Mouse (Mus musculus) limb, embryonic 11.5 days (tissue): ENCODE results near the gene Arhgap30. TPM values are rescaled to one million over a fixed set of nuclear protein-coding genes. Genes with fewer than 3 reads are reported as not detected.

ENCODE experiments used
- ATAC-seq: fragments of 200-750 bp; cut with Nextera tagmentation; 2 replicates; pipeline ENCODE4 v1.8.0; 2017; ENCODE audit warnings: low read depth; ENCODE audit not compliant: insufficient number of reproducible peaks, low FRiP score, low TSS enrichment
- DNase-seq: peaks from one replicate; pipeline ENCODE4 v3.0.0-alpha.2; 2015; ENCODE audit warnings: low spot score
- H3K27ac ChIP-seq: fragments of 300-500 bp; sonication (generic); replicated peaks from 2 replicates; pipeline ENCODE4 v1.5.1; 2014; ENCODE audit warnings: low read depth, mild to moderate bottlenecking, low read length
- H3K27me3 ChIP-seq: fragments of 300-500 bp; sonication (generic); 2 replicates; pipeline ENCODE4 v1.6.1; 2014; ENCODE audit warnings: mild to moderate bottlenecking, low read length, mixed read lengths; ENCODE audit not compliant: control insufficient read depth, insufficient read depth
- H3K36me3 ChIP-seq: fragments of 300-500 bp; sonication (generic); 2 replicates; pipeline ENCODE4 v1.6.1; 2014; ENCODE audit warnings: mild to moderate bottlenecking, low read length, moderate library complexity, mixed read lengths; ENCODE audit not compliant: control insufficient read depth, insufficient read depth
- H3K4me1 ChIP-seq: fragments of 300-500 bp; sonication (generic); 2 replicates; pipeline ENCODE4 v1.6.1; 2014; ENCODE audit warnings: low read length, mixed read lengths; ENCODE audit not compliant: control insufficient read depth, insufficient read depth
- H3K4me2 ChIP-seq: fragments of 300-500 bp; sonication (generic); 2 replicates; pipeline ENCODE4 v1.6.1; 2014; ENCODE audit warnings: low read depth, mild to moderate bottlenecking, moderate library complexity; ENCODE audit not compliant: severe bottlenecking
- H3K4me3 ChIP-seq: fragments of 300-500 bp; sonication (generic); 2 replicates; pipeline ENCODE4 v1.5.1; 2014; ENCODE audit warnings: low read depth, low read length
- H3K9ac ChIP-seq: fragments of 300-500 bp; sonication (generic); 2 replicates; pipeline ENCODE4 v1.6.1; 2014; ENCODE audit warnings: mild to moderate bottlenecking, low read length
- H3K9me3 ChIP-seq: fragments of 300-500 bp; sonication (generic); 2 replicates; pipeline ENCODE4 v1.6.1; 2016; ENCODE audit warnings: low read length; ENCODE audit not compliant: control insufficient read depth
- WGBS: fragments of 180-500 bp; shearing (Covaris S2); extraction: QIAGEN DNeasy Blood & Tissue Kit; methylation state at CpG from one replicate; pipeline ENCODE4 v1.1.7; 2014; 5-methylcytosine and 5-hydroxymethylcytosine counted together
- polyA plus RNA-seq: library from polyadenylated mRNA; unstranded; fragments of >200 nt; fragmentation: Nextera tagmentation; extraction: Ambion mirVana; gene quantifications from 2 replicates; pipeline ENCODE4 v1.2.1, GENCODE M21; 2014

The Arhgap30 gene
- polyA plus RNA-seq, 1 experiment from 2014 or later = 0.55 TPM

- H3K27me3 ChIP-seq = no peaks in the 10 kb centered on the region
- no peak for DNase-seq
- no peak for ATAC-seq
- H3K9me3 ChIP-seq = no peaks in the 10 kb centered on the region
- H3K4me3 ChIP-seq = no peak overlapping the region
- no peak overlapping the region for H3K27ac ChIP-seq
- 79% methylated on average over 5 of the region's 5 CpGs for WGBS
- H3K36me3 ChIP-seq = no peaks in the 10 kb centered on the region
- H3K9ac ChIP-seq = no peak overlapping the region
- H3K4me1 ChIP-seq = no peaks in the 10 kb centered on the region
- no peak overlapping the region for H3K4me2 ChIP-seq
These were observed 35.9 kb downstream of the Arhgap30 start for GRCm38 (mm10) chr1:171424638-171425037.

GRCm38 (mm10) chr1:171425126-171425525 lies 36.4 kb downstream of the Arhgap30 start:
- 76% methylated on average over 4 of the region's 4 CpGs for WGBS
- no peaks in the 10 kb centered on the region for H3K4me1 ChIP-seq

GRCm38 (mm10) chr1:171432158-171432557 lies 43.4 kb downstream of the Arhgap30 start:
- no peak overlapping the region for H3K4me3 ChIP-seq
- ATAC-seq (no peak), DNase-seq (no peak)
- no peak overlapping the region for H3K9ac ChIP-seq
- no peaks in the 10 kb centered on the region for H3K36me3 ChIP-seq
- no peaks in the 10 kb centered on the region for H3K9me3 ChIP-seq
- H3K27me3 ChIP-seq = peaks cover 2% of the 10 kb centered on the region; the same call in 1 of the 2 replicates
- no peak overlapping the region for H3K4me2 ChIP-seq
- WGBS = 73% methylated on average over 5 of the region's 5 CpGs
- H3K4me1 ChIP-seq = no peaks in the 10 kb centered on the region
- no peak overlapping the region for H3K27ac ChIP-seq

More at GRCm38 (mm10) chr1:171425126-171425525, 36.4 kb downstream of the Arhgap30 start:
- Histone ChIP-seq H3K36me3 (no peaks in the 10 kb centered on the region), H3K4me2 (no peak overlapping the region), H3K9ac (no peak overlapping the region), H3K9me3 (no peaks in the 10 kb centered on the region), H3K4me3 (no peak overlapping the region), H3K27ac (no peak overlapping the region), H3K27me3 (no peaks in the 10 kb centered on the region)
- ATAC-seq (no peak), DNase-seq (no peak)

GRCm38 (mm10) chr1:171435288-171435814 lies 46.6 kb downstream of the Arhgap30 start:
- ATAC-seq (no peak), DNase-seq (no peak)
- H3K9me3 ChIP-seq = no peaks in the 10 kb centered on the region
- H3K36me3 ChIP-seq = no peaks in the 10 kb centered on the region
- H3K4me3 ChIP-seq = no peak overlapping the region
- peaks cover 9% of the 10 kb centered on the region; the same call in 1 of the 2 replicates for H3K27me3 ChIP-seq
- no peak overlapping the region for H3K4me2 ChIP-seq
- no peak overlapping the region for H3K9ac ChIP-seq
- no peak overlapping the region for H3K27ac ChIP-seq
- H3K4me1 ChIP-seq = no peaks in the 10 kb centered on the region; the same call in 1 of the 2 replicates
- WGBS = 3% methylated on average over 7 of the region's 7 CpGs

- WGBS = 34% methylated on average over 1 of the region's 1 CpGs
- H3K27me3 ChIP-seq = peaks cover 9% of the 10 kb centered on the region; the same call in 1 of the 2 replicates
These were observed 47.2 kb downstream of the Arhgap30 start for GRCm38 (mm10) chr1:171435974-171436373.

GRCm38 (mm10) chr1:171437264-171438013 lies 48.7 kb downstream of the Arhgap30 start, which contains the start of gene F11r:
Gene F11r (plus strand): TSS chr1:171437535.
- H3K27ac ChIP-seq = no peak within 1 kb of the TSS
- under 1% methylated on average over 46 of the region's 46 CpGs for WGBS
- peaks cover 9% of the 10 kb centered on the region; the same call in 1 of the 2 replicates for H3K27me3 ChIP-seq
- peak; percentile 80 for DNase-seq
- peak within 1 kb of the TSS; percentile 52 for H3K9ac ChIP-seq
- H3K4me3 ChIP-seq = peak within 1 kb of the TSS; percentile 38
- H3K9me3 ChIP-seq = no peaks in the 10 kb centered on the region
- peak within 1 kb of the TSS; percentile 53 for H3K4me2 ChIP-seq
- peak; percentile 58 for ATAC-seq
- no peaks in the 10 kb centered on the region for H3K36me3 ChIP-seq
- H3K4me1 ChIP-seq = no peaks in the 10 kb centered on the region; the same call in 1 of the 2 replicates

More at GRCm38 (mm10) chr1:171435974-171436373, 47.2 kb downstream of the Arhgap30 start:
- Histone ChIP-seq H3K4me1 (no peaks in the 10 kb centered on the region; the same call in 1 of the 2 replicates), H3K36me3 (no peaks in the 10 kb centered on the region), H3K4me2 (no peak overlapping the region), H3K4me3 (no peak overlapping the region), H3K9ac (no peak overlapping the region), H3K27ac (no peak overlapping the region), H3K9me3 (no peaks in the 10 kb centered on the region)
- ATAC-seq (no peak), DNase-seq (no peak)

- no peak for ATAC-seq
- WGBS = 5% methylated on average over 18 of the region's 18 CpGs
- peak overlapping the region; percentile 53 for H3K4me2 ChIP-seq
- peak; percentile 31 for DNase-seq
- no peak overlapping the region for H3K27ac ChIP-seq
- H3K36me3 ChIP-seq = no peaks in the 10 kb centered on the region
- peaks cover 9% of the 10 kb centered on the region; the same call in 1 of the 2 replicates for H3K27me3 ChIP-seq
- H3K4me1 ChIP-seq = no peaks in the 10 kb centered on the region; the same call in 1 of the 2 replicates
- H3K9me3 ChIP-seq = no peaks in the 10 kb centered on the region
- H3K4me3 ChIP-seq = peak overlapping the region; percentile 38
- H3K9ac ChIP-seq = peak overlapping the region; percentile 52
These were observed 49.4 kb downstream of the Arhgap30 start for GRCm38 (mm10) chr1:171438014-171438670.

GRCm38 (mm10) chr1:171439072-171439471 lies 50.3 kb downstream of the Arhgap30 start:
- Histone ChIP-seq H3K4me1 (no peaks in the 10 kb centered on the region; the same call in 1 of the 2 replicates), H3K9ac (no peak overlapping the region), H3K27me3 (peaks cover 9% of the 10 kb centered on the region; the same call in 1 of the 2 replicates), H3K4me2 (no peak overlapping the region; the same call in 1 of the 2 replicates), H3K36me3 (no peaks in the 10 kb centered on the region), H3K4me3 (no peak overlapping the region), H3K27ac (no peak overlapping the region), H3K9me3 (no peaks in the 10 kb centered on the region)
- 31% methylated on average over 8 of the region's 8 CpGs for WGBS
- no peak for DNase-seq
- no peak for ATAC-seq
